Mouse (Mus musculus) bone marrow, adult 2 months (tissue): ENCODE data around the gene Stac3. TPM values are rescaled to one million over a fixed set of nuclear protein-coding genes. Genes with fewer than 3 reads are reported as not detected.
A peak's percentile ranks its signal among the peaks of the same experiment; 100 is the strongest.

Experiments used
- H3K27ac ChIP-seq: fragments of 200-500 bp; 2 replicates; pipeline ENCODE4 v1.5.1; 2012; ENCODE audit warnings: low read depth, mild to moderate bottlenecking, control low read depth, inconsistent platforms, low read length; ENCODE audit not compliant: control insufficient read depth, poor library complexity, insufficient read depth
- H3K4me1 ChIP-seq: fragments of 200-500 bp; 2 replicates; pipeline ENCODE4 v1.6.1; 2011; ENCODE audit warnings: low read length; ENCODE audit not compliant: control insufficient read depth, insufficient read depth
- H3K4me3 ChIP-seq: fragments of 200-500 bp; replicated peaks from 2 replicates; pipeline ENCODE3; 2011; ENCODE audit warnings: mild to moderate bottlenecking, low read depth, low read length, control low read depth; ENCODE audit not compliant: control insufficient read depth
- CTCF ChIP-seq: fragments of 200-500 bp; IDR thresholded peaks from 2 replicates; pipeline ENCODE4 v1.5.1; 2011; ENCODE audit warnings: low read length, control low read depth; ENCODE audit not compliant: control insufficient read depth, insufficient read depth
- POLR2A ChIP-seq: fragments of 200-500 bp; IDR thresholded peaks from 2 replicates; pipeline ENCODE4 v1.6.1; 2011; ENCODE audit warnings: low read depth, mild to moderate bottlenecking, control low read depth, low read length, borderline replicate concordance; ENCODE audit not compliant: control insufficient read depth
- WGBS: fragments of 180-500 bp; shearing (Covaris S2); methylation state at CpG from one replicate; pipeline ENCODE4 v1.1.7; 2018; 5-methylcytosine and 5-hydroxymethylcytosine counted together
- polyA plus RNA-seq: library from polyadenylated mRNA; stranded (reverse); fragments of >200 nt; gene quantifications from 2 replicates; pipeline ENCODE4 v1.2.4, GENCODE M21; 2011; ENCODE audit warnings: low replicate concordance; ENCODE audit not compliant: missing spikeins, insufficient read depth, insufficient read length

Stac3 gene
- polyA plus RNA-seq, 1 experiment, result 5.0 TPM

DNA sequence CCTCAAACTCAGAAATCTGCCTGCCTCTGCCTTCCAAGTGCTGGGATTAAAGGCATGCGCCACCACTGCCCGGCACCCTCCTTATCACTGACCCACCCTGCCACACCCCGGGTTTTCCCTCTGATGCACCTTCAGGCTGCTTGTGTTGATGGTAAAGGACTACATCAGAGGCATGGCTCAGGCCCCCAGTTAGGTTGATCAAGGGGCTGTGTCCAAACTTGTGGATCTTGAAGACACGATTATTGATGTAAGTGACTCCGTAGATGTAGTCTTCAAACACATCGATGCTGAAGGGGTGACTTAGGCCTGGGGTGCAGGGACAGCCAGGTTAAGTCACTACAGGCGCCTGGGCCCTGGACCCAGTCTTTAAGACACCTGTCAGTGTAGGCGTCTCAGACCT is 40.0 kb downstream of the Stac3 start:
- Histone ChIP-seq H3K27ac (no peak overlapping the region), H3K4me3 (no peak overlapping the region), H3K4me1 (no peaks in the 10 kb centered on the region)
- no peak for TF ChIP-seq POLR2A
- 83% methylated on average over 8 of the region's 8 CpGs for WGBS

DNA sequence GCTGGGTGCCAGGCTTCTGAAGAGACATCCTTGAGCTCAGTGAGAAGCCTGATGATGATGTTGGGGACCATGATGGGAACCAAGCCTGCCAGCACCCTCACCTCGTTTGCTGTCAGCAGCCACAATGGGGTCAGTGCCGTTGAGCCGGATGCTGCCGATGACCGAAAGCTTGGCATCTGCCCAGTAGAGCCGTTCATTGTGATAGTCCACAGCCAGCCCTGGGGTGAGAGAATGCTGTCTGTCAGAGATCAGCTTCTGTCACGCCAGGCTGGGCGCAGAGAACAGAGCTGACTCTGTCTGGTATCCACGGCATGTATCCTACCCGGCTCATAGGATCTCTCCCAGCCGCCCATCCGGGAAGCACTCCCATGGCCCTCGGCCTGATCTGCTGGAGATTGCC is 40.6 kb downstream of the Stac3 start:
- TF ChIP-seq POLR2A, result no peak
- no peak for TF ChIP-seq CTCF
- H3K4me1 ChIP-seq, result no peaks in the 10 kb centered on the region
- WGBS, result 87% methylated on average over 13 of the region's 13 CpGs
- no peak overlapping the region for H3K27ac ChIP-seq
- no peak overlapping the region for H3K4me3 ChIP-seq

DNA sequence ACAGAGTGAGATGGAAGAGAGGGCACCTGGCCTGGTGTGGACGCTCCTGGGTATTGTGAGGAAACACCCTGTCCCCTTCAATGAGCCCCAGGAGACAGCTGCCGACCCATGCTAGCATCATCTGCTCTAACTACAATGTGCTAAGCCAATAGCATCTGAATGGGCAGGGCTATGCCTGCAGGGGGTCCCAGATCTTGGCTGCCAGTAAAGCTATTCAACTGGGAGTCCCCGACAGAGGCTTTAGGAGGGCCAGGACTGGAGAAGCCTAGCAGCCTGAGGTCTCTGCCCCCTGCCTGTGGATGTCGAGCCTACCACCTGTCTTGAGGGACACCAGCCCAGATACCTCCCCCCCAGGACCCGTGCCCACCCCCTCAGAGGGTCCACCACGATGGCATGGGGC is 41.2 kb downstream of the Stac3 start:
- Histone ChIP-seq H3K4me3 (no peak overlapping the region), H3K27ac (no peak overlapping the region), H3K4me1 (no peaks in the 10 kb centered on the region)
- 63% methylated on average over 6 of the region's 6 CpGs for WGBS
- TF ChIP-seq POLR2A (no peak), CTCF (no peak)

DNA sequence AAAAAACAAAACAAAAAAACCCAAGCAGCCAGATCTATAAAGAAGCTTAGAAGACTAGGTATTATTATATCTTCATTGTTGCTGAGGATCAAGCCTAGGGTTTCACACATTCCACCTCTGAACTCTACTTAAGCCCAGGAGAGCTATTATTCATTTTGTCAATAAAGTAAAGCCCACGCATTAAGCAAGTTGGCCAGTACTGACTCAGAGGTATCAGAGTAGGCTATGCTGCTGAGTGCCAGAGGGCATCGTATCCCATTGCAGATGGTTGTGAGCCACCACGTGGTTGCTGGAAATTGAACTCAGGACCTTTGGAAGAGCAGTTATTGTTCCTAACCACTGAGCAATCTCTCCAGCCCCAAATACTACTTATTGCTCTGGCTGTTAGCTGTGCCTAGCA is 42.4 kb downstream of the Stac3 start:
- Histone ChIP-seq H3K4me1 (no peaks in the 10 kb centered on the region), H3K4me3 (no peak overlapping the region), H3K27ac (no peak overlapping the region)
- TF ChIP-seq CTCF (no peak), POLR2A (no peak)
- WGBS, result 82% methylated on average over 3 of the region's 3 CpGs

DNA sequence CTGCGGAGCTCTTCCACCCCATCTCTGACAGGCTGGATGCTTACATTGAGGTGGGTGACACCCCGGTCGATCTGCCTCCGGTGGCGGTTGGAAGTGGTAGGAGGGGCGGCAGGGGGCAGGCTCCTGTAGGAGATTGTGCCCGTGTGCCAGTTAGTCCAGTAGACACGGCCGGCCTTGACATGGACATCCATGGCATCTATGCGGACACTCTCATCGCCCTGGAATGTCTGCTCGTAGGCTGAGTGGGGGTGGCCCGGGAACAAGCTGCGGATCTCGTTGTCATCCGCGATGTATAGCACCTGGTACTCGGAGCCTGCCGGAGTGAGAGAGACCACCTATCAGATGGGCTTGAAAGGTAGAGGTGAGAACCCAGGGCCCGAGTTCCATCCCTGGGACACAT is 42.9 kb downstream of the Stac3 start:
- TF ChIP-seq POLR2A (no peak), CTCF (no peak)
- no peak overlapping the region for H3K4me3 ChIP-seq
- H3K27ac ChIP-seq, result no peak overlapping the region
- no peaks in the 10 kb centered on the region for H3K4me1 ChIP-seq
- WGBS, result 90% methylated on average over 20 of the region's 20 CpGs

DNA sequence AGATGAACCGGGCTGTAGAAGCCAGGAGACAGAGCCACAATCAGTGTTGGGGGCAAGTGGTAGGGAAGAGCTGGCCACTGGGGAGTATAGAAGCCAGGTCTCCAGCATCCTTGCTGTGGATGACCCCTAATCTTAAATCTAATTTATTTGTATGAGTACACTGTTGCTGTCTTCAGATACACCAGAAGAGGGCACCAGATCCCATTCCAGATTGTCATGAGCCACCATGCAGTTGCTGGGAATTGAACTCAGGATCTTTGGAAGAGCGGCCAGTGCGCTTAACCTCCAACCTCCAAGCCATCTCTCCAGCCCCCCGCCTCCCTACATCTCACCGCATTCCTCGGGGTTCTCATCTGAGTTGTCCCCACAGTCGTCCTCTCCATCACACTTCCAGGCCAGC is 45.0 kb downstream of the Stac3 start:
- H3K27ac ChIP-seq, result no peak overlapping the region
- H3K4me1 ChIP-seq, result no peaks in the 10 kb centered on the region
- H3K4me3 ChIP-seq, result no peak overlapping the region
- WGBS, result 90% methylated on average over 7 of the region's 7 CpGs
- TF ChIP-seq CTCF (no peak), POLR2A (no peak)

DNA sequence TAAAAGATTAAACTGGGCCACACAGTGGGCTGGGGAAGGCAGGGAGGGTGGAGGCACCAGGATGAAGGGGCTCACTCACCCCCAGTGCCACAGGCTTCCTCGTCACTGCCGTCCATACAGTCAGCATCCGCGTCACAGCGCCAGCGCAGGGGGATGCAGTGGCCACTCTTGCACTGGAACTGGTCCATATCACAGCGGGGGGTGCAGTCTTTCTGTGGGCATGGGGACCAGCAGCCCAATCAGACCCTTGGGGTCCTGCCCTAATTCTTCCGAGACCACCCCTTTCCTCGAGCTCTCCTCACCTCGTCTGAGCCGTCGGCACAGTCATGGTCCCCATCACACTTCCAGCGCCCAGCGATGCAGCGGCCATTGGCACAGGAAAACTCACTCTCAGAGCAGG is 46.8 kb downstream of the Stac3 start:
- 87% methylated on average over 15 of the region's 15 CpGs for WGBS
- Histone ChIP-seq H3K4me1 (no peaks in the 10 kb centered on the region), H3K4me3 (no peak overlapping the region), H3K27ac (no peak overlapping the region)
- no peak for TF ChIP-seq POLR2A
- no peak for TF ChIP-seq CTCF

DNA sequence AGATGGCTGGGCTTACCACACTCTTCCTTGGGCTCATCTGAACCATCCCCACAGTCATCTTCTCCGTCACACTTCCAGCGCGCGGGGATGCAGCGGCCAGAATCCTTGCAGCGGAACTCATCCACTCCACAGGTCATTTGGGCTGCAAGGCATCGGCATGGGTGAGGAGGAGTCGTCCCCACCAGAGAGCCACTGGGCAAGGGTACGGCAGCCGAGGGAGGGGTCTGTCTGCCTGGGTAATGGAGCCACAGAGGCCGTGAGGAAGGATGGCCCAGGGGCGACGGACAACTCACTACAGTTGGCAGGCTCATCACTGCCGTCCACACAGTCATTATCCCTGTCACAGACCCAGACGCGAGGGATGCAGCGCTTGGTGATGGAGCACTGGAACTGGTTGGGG is 48.4 kb downstream of the Stac3 start:
- no peak for TF ChIP-seq POLR2A
- no peak for TF ChIP-seq CTCF
- WGBS, result 92% methylated on average over 17 of the region's 17 CpGs
- H3K4me1 ChIP-seq, result no peaks in the 10 kb centered on the region
- no peak overlapping the region for H3K4me3 ChIP-seq
- no peak overlapping the region for H3K27ac ChIP-seq

DNA sequence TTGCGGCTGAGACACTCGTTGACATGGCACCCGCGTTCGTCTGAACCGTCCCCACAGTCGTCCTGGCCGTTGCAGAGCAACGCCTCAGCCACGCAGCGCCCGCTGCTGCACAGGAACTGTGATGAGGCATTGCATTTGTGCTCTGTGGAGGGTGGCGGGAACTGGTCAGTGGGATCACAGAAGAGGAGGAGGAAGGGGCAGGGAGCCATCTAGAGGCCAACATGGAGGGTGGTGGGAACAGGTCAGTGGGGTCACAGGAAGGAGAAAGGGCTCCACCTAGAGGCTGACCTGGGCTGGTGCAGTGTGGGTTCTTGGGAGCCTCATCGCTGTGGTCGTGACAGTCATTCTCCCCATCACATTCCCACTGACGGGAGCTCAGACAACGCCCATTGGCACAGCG is 54.2 kb downstream of the Stac3 start:
- no peak overlapping the region for H3K4me3 ChIP-seq
- H3K4me1 ChIP-seq, result no peaks in the 10 kb centered on the region
- 84% methylated on average over 18 of the region's 18 CpGs for WGBS
- TF ChIP-seq POLR2A (no peak), CTCF (peak; percentile 77)
- no peak overlapping the region for H3K27ac ChIP-seq
